Mouse (Mus musculus) skeletal muscle tissue, adult 2 months (tissue): ENCODE data around the gene Gjb5.

ENCODE experiments used
- DNase-seq: peaks from one replicate; pipeline ENCODE4 v3.0.0-alpha.2; 2012; ENCODE audit warnings: low read depth, low spot score

Gjb5 gene

GRCm38 (mm10) chr4:127358018-127358417, at the start of gene Gjb5:
TSS of gene Gjb5 (minus strand) at chr4:127358181.
- DNase-seq = no peak

DNA sequence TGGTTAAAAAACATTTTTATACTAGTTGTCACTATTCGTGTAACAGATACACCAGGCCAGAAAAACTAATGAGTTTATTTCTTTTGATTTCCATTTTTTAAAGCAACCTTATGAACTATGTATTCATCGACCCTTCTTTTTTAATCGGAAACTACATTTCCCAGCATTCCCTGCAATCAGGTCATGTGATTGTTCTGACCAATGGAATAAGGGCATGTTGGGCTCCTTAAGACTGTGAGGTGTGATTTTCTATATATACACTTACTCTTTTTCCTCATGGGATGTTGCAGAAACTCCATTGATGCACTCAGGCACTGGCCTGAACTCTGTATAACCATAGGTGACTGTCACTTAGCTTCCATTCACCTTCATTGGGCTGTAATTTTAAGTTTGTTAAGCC, 44.6 kb upstream of the Gjb5 start:
- no peak for DNase-seq

DNA sequence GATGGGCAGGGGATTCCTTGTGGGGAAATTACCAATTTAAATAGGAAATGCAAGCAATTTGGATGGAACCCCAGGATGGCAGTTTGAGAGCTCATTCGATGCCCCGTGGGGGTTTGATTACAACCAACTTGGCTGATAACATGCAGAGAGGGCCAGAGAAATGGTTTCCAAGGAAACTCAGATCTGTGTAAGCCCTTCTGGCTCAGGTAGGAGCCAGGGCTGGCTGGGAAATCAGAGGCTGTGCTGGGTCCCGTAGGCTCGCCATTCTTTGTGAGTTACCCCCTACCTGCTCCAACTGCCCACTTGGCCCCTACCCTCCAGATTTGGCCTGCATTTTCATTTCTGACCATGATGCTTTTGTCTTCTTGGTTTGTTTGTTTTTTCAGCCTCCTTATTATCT, 44.2 kb upstream of the Gjb5 start:
- no peak for DNase-seq

- no peak for DNase-seq
These were observed 42.5 kb upstream of the Gjb5 start for GRCm38 (mm10) chr4:127400165-127401145.

GRCm38 (mm10) chr4:127395591-127395990, 37.6 kb upstream of the Gjb5 start:
- no peak for DNase-seq

DNA sequence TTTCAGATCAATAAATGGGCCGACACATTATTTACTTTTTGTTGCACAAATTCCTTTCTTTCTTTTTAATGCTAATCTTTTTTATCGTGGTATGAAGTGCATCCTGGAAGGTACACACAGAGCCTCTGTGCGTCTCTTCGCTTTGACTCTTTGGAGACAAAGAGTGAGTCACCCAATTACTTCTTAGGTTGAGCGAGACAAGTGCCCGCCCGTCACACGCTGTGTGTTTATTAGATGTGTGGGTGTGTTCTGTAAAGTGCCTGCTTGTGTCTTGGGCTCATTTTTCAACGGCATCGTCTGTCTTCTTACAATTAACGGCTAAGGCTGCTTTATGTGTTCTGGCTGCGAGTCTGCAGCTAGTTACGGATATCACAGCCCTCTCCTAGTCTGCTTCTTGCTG, 31.7 kb upstream of the Gjb5 start:
- no peak for DNase-seq

DNA sequence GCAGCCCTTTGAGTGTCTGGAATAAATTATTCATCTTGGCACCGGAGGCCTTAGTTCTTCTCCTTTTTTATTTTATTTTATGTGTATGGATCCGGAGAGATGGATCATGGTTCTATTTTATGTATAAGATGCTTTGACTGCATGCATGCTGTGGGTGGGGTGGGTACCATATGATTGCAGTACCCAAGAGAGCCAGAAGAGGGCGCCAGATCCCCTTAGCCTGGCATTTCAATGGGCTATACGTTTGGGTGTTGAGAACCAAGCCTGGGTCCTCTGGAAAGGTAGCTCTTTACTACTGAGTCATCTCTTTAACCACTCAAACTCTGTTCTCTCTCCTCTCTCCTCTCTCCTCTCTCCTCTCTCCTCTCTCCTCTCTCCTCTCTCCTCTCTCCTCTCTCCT, 19.4 kb upstream of the Gjb5 start:
- no peak for DNase-seq

- DNase-seq = no peak
These were observed 17.7 kb upstream of the Gjb5 start for GRCm38 (mm10) chr4:127375541-127376177.

DNA sequence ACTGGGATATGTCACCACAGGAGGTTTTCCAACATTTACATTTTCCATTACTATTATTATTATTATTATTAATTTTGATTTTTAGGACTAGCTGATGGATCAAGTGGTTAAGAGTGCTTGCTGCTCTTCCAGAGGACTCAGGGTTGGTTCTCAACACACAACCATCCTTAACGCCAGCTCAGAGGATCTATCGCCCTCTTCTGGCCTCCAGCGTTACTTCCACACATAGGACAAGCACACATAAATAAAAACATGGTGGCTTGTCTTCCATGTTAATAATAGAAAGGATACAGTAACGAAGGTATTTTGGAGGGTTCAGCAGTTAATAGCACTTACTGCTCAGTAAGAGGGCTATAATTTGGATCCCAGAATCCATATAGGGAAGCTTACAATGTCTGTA, 16.7 kb upstream of the Gjb5 start:
- DNase-seq = no peak

GRCm38 (mm10) chr4:127373491-127373890, 15.5 kb upstream of the Gjb5 start:
- DNase-seq = no peak

GRCm38 (mm10) chr4:127371546-127371945, 13.6 kb upstream of the Gjb5 start:
- peak; percentile 32 for DNase-seq

DNA sequence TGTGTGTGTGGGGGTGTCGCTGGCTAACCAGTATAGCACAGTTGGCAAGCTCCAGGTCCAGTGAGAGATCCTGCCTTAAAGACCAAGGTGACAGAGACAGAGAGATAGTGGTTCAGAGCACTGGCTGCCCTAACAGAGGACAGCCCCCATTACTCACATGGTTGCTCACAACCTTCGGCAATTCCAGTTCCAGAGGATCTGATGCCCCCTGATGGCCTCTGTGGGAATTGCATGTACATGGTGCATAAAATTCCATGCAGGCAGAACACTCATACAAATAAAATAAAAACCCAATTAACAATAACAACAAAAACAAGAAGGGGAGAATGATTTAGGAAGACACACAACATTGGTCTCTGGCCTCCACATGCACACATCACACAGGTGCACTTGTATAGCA, 12.5 kb upstream of the Gjb5 start:
- DNase-seq = no peak

DNA sequence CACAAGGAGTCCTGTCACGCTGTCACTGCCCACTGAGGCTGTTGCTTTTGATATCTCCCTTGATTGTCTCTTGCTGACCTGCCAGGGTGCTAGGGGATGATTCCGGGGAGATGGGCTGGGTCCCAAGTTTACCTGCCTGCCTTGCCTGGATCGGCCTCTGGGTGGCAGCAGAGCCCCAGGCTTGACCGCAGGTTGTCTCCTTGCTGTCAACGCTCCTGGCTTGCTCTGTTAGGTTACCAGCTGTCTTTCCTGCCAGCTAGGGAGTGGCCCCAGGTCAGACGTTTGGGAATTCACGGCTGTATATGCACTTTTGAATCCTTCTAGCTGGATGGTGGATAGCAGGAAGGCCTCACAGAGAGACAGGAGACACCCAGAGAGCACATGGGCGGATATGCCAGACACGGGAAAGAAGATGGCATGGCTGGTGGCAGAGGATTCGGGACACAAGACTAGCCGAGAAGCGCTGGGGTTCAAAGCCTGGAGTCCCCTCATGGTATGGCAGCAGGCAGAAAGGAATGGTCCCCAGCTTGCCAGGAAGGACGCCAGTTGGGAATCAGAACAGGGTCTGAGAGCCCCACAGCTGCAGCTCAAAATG, 10.5 kb upstream of the Gjb5 start:
- DNase-seq = peak; percentile 16

DNA sequence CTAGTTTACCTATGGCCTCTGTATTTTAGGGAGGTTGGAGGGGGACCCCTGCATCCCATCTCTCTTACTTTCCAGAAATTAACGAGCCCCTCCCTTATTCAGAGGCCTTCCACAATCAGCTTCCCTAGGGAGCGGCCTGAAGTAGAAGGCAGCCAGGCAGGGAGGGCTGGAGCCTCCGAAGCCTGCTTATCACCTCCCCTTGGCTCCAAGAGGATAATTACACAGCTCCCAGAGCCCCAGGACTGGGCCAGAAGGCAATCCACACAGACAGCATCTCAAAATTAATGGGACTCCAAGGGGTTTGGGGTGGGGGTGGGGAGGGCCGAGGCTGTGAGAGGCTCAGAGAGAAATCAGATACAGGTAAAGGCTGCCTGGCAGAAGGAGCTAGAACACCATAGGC, 7.9 kb upstream of the Gjb5 start:
- DNase-seq = no peak

DNA sequence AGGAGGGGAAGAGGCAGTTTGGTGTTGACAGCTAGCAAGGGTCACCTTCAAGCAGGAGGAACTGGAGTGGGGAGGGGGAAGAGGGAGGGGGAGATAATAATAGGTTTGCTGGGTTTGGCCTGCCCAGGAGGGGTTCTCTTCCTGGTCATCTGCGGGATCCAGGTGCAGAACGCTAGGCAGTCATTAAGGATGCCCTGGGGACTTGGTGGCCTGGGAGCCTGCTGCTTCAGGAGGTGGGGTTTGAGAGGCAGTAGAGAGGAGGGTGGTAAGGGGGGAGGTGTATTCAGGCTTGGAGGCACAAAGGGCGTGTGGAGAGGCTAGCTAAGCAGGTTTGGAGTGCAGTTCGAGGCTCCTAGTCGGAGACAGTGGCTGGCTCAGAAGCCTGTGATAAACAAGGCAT, 7.5 kb upstream of the Gjb5 start:
- no peak for DNase-seq

DNA sequence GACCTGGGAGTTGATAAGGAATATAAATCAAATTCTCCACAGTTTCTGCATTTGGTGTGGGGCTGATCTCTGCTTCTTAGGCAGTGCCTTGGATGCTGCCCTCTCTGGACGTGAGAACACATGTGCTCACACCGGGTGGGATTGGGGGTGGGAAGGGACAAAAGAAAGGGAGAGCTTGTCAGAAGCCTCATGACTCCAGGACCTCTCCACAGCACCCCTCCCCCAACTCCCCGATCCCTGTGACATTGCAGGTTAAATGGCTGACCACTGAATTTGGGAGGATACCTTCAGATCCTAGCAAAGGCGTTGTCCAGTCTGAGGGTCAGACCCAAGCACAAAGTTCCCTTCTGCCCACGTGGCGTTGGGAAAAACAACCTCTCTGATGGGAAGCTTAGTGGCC, 6.5 kb upstream of the Gjb5 start:
- no peak for DNase-seq

- no peak for DNase-seq
These were observed 5.3 kb upstream of the Gjb5 start for GRCm38 (mm10) chr4:127363331-127363730.

- no peak for DNase-seq
These were observed 4.5 kb upstream of the Gjb5 start for GRCm38 (mm10) chr4:127362520-127362919.

GRCm38 (mm10) chr4:127354506-127355485, 3.2 kb downstream of the Gjb5 start:
- no peak for DNase-seq

- DNase-seq = no peak
These were observed 4.0 kb downstream of the Gjb5 start, which contains the start of gene Gjb4 for GRCm38 (mm10) chr4:127353951-127354438. TSS of gene Gjb4 (minus strand) at chr4:127354081.

GRCm38 (mm10) chr4:127352594-127352993, 5.4 kb downstream of the Gjb5 start:
- no peak for DNase-seq
